ENCODE assay signal across 9 mouse cellular contexts in genomic region chr4:15562853-15563450, GRCm38 (mm10).
DNase-seq lines count a peak whose midpoint lies in the region; ATAC-seq lines count a peak whose summit lies in the region.
"Had no signal": no experiment of that assay in that cellular context is flagged by ENCODE, and none has a peak within 500 bp of the region (broad histone marks: within the 10 kb centered on the region; RNA-seq: fewer than 3 reads in every experiment).

No protein-coding gene starts in this region.

- no peak overlapping the region for H3K4me2 ChIP-seq in midbrain, embryonic 15.5 days
- H3K4me2 ChIP-seq: heart, embryonic 13.5 days; liver, embryonic 13.5 days had no signal

- peak; percentile 45; the same call in 1 of the 2 replicates for ATAC-seq in midbrain, embryonic 15.5 days (replicated peaks)

- no peaks in the 10 kb centered on the region for H3K36me3 ChIP-seq in midbrain, embryonic 15.5 days (replicated peaks)
- H3K36me3 ChIP-seq: heart, embryonic 13.5 days; liver, embryonic 13.5 days had no signal

- no peak overlapping the region for H3K27ac ChIP-seq in midbrain, embryonic 15.5 days
- H3K27ac ChIP-seq: heart, embryonic 13.5 days; liver, embryonic 13.5 days had no signal

- no peaks in the 10 kb centered on the region for H3K27me3 ChIP-seq in midbrain, embryonic 15.5 days (replicated peaks)
- H3K27me3 ChIP-seq: heart, embryonic 13.5 days; liver, embryonic 13.5 days had no signal

- H3K9me3 ChIP-seq in midbrain, embryonic 15.5 days: no peaks in the 10 kb centered on the region
- H3K9me3 ChIP-seq: heart, embryonic 13.5 days; liver, embryonic 13.5 days had no signal

- no peaks in the 10 kb centered on the region for H3K4me1 ChIP-seq in midbrain, embryonic 15.5 days
- H3K4me1 ChIP-seq: heart, embryonic 13.5 days; liver, embryonic 13.5 days had no signal

- no peak overlapping the region for H3K4me3 ChIP-seq in midbrain, embryonic 15.5 days
- H3K4me3 ChIP-seq: heart, embryonic 13.5 days; liver, embryonic 13.5 days had no signal

- no peak overlapping the region for H3K9ac ChIP-seq in midbrain, embryonic 15.5 days
- H3K9ac ChIP-seq: heart, embryonic 13.5 days; liver, embryonic 13.5 days had no signal

- 17% methylated on average over 3 of the region's 3 CpGs for WGBS in midbrain, embryonic 15.5 days

- intact Hi-C loops in left cerebral cortex, postnatal 4 days (cut with DNase I): no loop called here

- peak; percentile 25 for DNase-seq in left cerebral cortex, postnatal 4 days
- no peak for DNase-seq in left cerebral cortex, adult 9 months (ENCODE audit: low spot score in 2 of 2)
- DNase-seq in Muller cell, postnatal 12 days (ENCODE audit: inconsistent ontology term): peak; percentile 82
- DNase-seq in embryo, embryonic 9.5 days (ENCODE audit: extremely low spot score): peak; percentile 10
- no peak for DNase-seq in frontal cortex, postnatal 25 days (ENCODE audit: low spot score in 2 of 2)
- no peak for DNase-seq in ovary, postnatal 14 days (ENCODE audit: low spot score)
- DNase-seq: liver, embryonic 13.5 days had no signal

Comparison
In these comparisons a context has a peak if more than half of its experiments do, and no peak if none do; other contexts are left out.
1. DNase-seq: peak in left cerebral cortex, postnatal 4 days (single experiment), Muller cell, postnatal 12 days (single experiment) and embryo, embryonic 9.5 days (single experiment); none in left cerebral cortex, adult 9 months (0 of 2), frontal cortex, postnatal 25 days (0 of 2) and ovary, postnatal 14 days (single experiment).